Mouse (Mus musculus) heart, adult 9 months (tissue): ENCODE results near the gene Vmn1r34.
"Not testable (repeated sequence)": the region's sequence is repeated elsewhere in the genome, so short reads cannot be mapped to it uniquely, and the experiment has no call there.

Source experiments
- DNase-seq, 2 experiments: peaks; one replicate each; pipeline ENCODE4 v3.0.0; 2022; ENCODE audit warnings: low spot score in 2 of 2

The Vmn1r34 gene

DNA sequence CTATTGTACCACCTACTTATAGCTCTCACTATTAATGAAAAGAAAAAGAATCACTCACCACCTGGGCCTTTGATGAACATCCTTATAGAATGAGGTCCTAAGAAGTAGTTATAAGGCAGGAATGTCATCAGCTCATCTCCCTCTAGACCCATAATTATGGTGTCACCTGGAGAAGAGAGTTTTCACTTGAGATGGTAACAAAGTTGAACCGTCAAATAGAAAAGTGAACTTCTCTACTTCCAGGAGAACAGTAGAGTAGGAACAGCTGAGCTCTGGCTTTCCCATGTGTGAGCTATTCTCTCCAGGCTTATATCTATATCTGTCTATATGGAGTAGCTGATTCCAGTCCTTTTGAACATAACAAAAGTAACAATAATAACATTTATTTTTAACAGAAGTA is at the start of gene Vmn1r34:
TSS of gene Vmn1r34 (minus strand) at position 101 of the 400 bp plus-strand sequence.
- no peak for DNase-seq

DNA sequence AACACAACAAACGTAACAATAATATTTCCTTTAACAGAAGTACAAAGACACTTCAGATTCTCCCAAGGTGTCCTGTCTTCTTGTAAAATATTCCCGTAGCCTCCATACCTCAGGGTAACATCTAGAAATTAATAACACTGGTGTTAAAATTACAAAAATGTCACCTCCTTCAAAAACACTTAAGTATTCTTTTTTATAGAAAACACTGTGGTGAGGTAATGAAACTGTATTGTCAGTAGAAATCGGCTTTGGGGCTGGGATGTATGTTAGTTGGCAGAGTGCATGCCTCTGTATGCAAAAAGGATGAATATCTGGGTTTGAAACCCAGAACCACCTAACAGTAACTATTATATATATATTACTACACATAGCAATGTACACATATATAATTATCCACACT is 42.1 kb upstream of the Vmn1r34 start, which contains the start of gene Vmn1r35:
TSS of gene Vmn1r35 (minus strand) at position 101 of the 400 bp plus-strand sequence.
- no peak for DNase-seq

DNA sequence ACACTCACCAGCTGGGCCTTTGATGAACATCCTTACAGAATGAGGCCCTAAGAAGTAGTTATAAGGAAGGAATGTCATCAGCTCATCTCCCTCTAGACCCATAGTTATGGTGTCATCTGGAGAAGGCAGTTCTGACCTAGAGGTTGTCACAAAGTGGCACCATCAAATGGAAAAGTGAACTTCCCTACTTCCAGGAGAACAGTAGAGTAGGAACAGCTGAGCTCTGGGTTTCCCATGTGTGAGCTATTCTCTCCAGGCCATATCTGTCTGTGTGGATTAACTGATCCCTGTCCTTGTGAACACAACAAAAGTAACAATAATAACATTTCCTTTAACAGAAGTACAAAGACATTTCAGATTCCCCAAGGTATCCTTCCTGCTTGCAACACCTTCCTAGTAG is 25.5 kb downstream of the Vmn1r34 start, which contains the start of gene Vmn1r33:
TSS of gene Vmn1r33 (minus strand) at position 101 of the 400 bp plus-strand sequence.
- DNase-seq: not testable (repeated sequence)

DNA sequence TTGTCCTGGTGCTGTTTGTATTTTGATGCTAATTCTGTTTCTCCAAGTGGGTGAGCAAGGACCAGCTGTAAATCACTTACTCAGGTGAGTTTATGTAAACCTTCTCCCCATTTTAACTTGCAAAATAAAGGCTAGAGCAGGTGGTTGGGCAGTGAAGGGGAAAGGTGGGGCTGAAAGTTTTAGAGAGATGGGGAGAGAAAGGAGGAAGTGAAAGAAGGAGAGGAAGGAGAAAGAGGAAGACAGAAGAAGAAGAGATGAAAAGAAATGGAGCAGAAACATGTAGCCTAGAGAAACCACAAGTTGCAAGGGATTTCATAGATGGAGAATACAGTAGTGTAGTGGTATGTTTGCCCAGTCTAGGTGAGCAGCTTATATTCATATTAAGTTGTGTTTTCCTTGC is 47.9 kb downstream of the Vmn1r34 start:
- DNase-seq: no peak
